Mouse (Mus musculus) cortical plate, adult 2 months (tissue): Measurements from ENCODE around the gene Gm10778.

Experiments
- CTCF ChIP-seq: fragments of 200-500 bp; IDR thresholded peaks from 2 replicates; pipeline ENCODE4 v1.5.1; 2011; ENCODE audit warnings: mild to moderate bottlenecking, control low read depth, low read length; ENCODE audit not compliant: insufficient read depth; ENCODE audit errors: extremely low read depth
- POLR2A ChIP-seq: fragments of 200-500 bp; IDR thresholded peaks from 2 replicates; pipeline ENCODE4 v1.6.1; 2011; ENCODE audit warnings: mild to moderate bottlenecking, low read length, control low read depth; ENCODE audit not compliant: insufficient read depth; ENCODE audit errors: extremely low read depth

DNA sequence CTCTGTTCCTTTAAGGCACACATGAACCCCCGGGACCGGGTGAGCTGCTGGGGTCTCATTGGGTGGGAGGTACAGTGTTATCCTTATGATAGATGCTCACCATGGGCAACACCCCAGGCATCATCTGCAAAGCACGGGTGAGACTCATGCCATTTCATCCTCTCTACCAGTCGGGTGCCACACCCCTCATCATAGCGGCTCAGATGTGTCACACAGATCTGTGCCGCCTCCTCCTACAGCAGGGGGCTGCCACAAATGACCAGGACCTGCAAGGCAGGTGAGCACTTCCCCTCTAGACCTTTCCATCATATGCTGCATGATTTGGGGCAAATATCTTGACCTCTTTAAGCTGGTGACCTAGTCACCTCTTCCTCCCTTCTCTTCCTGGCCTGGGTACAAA, 10.8 kb upstream of the Gm10778 start:
- TF ChIP-seq CTCF, result no peak
- no peak for TF ChIP-seq POLR2A
